Mouse (Mus musculus): ENCODE data around the gene Rhob. TPM values are rescaled to one million over a fixed set of nuclear protein-coding genes. Genes with fewer than 3 reads are reported as not detected.

The Rhob gene
- total and polyA plus RNA-seq, 2 experiments, result 12.8 to 31.0 TPM

DNA sequence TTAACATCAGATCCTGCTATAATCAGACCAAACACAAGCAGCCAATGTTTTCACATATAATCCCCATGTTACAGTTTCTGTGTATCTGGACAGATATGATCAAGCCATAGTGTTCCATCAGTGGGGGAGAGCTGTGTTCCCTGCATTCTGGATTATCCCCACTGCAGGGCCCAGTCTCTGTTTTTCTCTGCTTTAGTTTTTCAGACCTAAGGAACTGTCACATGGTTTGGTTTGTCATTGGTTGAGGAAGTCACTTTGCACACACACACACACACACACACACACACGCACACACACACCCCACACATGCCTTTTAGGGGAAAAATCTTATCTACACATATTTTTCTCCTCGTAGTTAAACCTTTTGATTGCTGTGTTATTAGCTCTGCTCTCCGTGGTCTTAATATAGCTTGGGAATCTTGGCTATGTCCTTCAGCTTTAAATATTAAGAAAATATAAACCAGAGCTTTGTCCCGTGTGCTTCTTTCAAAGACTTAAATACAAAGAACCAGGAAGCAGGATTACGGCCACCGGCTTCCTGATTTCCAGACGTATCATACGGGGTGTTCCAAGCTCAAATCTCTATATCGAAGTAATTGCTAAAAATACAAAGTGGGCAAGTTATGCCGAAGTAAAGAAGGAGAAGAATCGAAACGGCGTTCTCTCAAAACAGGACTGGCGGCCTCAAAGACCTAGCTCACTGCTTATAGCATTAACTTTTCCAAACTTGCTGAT, 1.9 kb upstream of the Rhob start:
- peak overlapping the region; percentile 89 for H3K27ac ChIP-seq (replicated peaks; ENCODE audit: insufficient read depth, low read depth, low read length)

DNA sequence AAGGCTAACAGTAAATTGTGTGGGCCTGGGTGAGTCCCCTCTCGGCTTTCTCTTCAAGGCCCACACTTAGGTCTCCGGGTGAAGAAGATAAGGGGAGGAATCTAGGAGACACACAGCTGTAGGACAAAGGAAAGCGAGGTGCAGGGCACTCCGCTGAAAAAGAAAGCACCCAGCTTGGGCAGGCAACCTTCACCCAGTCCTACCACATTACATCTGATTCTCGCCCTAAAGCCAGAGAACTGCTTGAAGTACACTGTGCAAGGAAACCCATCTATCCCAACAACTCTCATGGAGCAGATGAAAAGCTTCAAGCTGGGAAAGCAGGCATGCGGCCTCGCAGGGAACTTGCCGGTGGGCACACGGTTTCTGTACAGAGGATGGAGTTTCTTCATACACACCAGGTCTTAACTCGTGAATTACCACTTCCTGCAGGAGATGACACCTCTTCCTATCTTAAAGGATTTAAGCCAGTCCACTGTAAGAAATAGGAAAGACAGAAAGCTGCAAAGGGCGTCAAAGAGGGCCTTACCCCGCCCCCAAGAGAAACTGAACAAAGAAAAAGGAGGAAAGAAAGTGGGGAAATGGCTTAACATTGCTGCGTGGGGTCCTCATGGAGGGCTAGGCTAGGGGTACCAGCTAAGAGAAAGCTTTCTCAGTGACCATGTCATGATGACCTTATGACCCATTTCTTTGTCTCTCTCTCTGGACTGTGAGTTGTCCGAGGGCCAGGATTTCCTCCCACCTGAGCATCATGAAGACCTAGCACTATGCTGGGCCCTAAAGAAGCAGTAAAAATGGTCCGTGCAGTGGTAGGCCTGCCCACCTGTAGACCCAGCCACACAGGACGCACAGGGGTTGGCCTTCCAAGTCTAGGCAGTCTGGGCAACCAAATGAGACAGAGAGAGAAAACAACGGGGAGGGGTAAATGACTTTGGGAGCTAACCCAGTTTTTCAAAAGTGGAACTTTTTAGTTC, 1.1 kb upstream of the Rhob start:
- H3K36me3 ChIP-seq (ENCODE audit: control insufficient read depth, insufficient read depth, low read length), result no peaks in the 10 kb centered on the region
- peak overlapping the region; percentile 79 for H3K9ac ChIP-seq (ENCODE audit: low read depth, low read length)
- DNase-seq (ENCODE audit: extremely low read depth, low read depth, low spot score), result no peak
- H3K27ac ChIP-seq (replicated peaks; ENCODE audit: insufficient read depth, low read depth, low read length), result peak overlapping the region; percentile 89
- 58% methylated on average over 17 of the region's 17 CpGs for WGBS
- H3K79me2 ChIP-seq (ENCODE audit: control insufficient read depth, insufficient read depth, low read length), result peaks cover 13% of the 10 kb centered on the region; the same call in 1 of the 2 replicates
- no peaks in the 10 kb centered on the region for H3K27me3 ChIP-seq (ENCODE audit: control insufficient read depth, insufficient read depth, low read length)
- TF ChIP-seq POLR2A (IDR thresholded peaks at IDR 0.05; ENCODE audit: extremely low read depth, insufficient read depth, low read length), result no peak
- TF ChIP-seq CTCF (IDR thresholded peaks at IDR 0.05; ENCODE audit: low read depth, low read length), result no peak
- H3K4me3 ChIP-seq (ENCODE audit: insufficient read depth, low read depth, low read length), result peak overlapping the region; percentile 75
- H3K4me1 ChIP-seq (ENCODE audit: control insufficient read depth, insufficient read depth, low read length), result peaks cover 9% of the 10 kb centered on the region

More for the DNA sequence above, 1.9 kb upstream of the Rhob start:
- TF ChIP-seq POLR2A (IDR thresholded peaks at IDR 0.05; ENCODE audit: extremely low read depth, insufficient read depth, low read length) (no peak), CTCF (IDR thresholded peaks at IDR 0.05; ENCODE audit: low read depth, low read length) (no peak)
- no peak for DNase-seq (ENCODE audit: extremely low read depth, low read depth, low spot score)
- H3K36me3 ChIP-seq (ENCODE audit: control insufficient read depth, insufficient read depth, low read length), result no peaks in the 10 kb centered on the region
- no peak overlapping the region for H3K4me3 ChIP-seq (ENCODE audit: insufficient read depth, low read depth, low read length)
- no peak overlapping the region for H3K9ac ChIP-seq (ENCODE audit: low read depth, low read length)
- no peaks in the 10 kb centered on the region for H3K27me3 ChIP-seq (ENCODE audit: control insufficient read depth, insufficient read depth, low read length)
- H3K79me2 ChIP-seq (ENCODE audit: control insufficient read depth, insufficient read depth, low read length), result peaks cover 13% of the 10 kb centered on the region; the same call in 1 of the 2 replicates
- H3K4me1 ChIP-seq (ENCODE audit: control insufficient read depth, insufficient read depth, low read length), result peaks cover 13% of the 10 kb centered on the region
- 67% methylated on average over 14 of the region's 14 CpGs for WGBS

DNA sequence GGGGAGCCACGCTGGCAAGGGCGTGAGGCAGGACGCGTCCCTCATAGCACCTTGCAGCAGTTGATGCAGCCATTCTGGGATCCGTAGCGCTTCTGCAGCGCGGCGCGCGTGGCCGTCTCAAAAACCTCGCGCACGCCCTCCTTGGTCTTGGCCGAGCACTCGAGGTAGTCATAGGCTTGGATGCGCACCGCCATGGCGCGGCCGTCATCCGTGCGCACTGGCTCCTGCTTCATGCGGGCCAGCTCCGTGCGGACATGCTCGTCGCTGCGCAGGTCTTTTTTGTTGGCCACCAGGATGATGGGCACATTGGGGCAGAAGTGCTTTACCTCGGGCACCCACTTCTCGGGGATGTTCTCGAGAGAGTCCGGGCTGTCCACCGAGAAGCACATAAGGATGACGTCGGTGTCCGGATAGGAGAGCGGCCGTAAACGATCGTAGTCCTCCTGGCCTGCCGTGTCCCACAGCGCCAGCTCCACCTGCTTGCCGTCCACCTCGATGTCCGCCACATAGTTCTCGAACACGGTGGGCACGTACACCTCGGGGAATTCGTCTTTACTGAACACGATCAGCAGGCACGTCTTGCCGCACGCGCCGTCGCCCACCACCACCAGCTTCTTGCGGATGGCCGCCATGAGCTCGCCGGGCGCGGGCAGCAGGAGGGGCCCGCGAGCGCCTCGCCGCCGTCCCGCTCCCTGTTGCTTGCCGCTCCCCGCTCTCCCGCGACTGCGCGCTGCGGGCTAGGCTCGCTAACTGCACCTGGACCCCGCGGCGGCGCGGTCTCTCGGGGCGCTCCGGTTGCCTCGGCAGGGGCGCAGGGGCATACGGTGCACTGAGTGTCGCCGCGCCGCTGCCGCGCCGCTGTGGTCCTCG, 573 bp downstream of the Rhob start:
- H3K9ac ChIP-seq (ENCODE audit: low read depth, low read length), result peak overlapping the region; percentile 87
- no peaks in the 10 kb centered on the region for H3K27me3 ChIP-seq (ENCODE audit: control insufficient read depth, insufficient read depth, low read length)
- DNase-seq (ENCODE audit: extremely low read depth, low read depth, low spot score), result peak; percentile 47
- peak overlapping the region; percentile 80 for H3K4me3 ChIP-seq (ENCODE audit: insufficient read depth, low read depth, low read length)
- under 1% methylated on average over 99 of the region's 99 CpGs for WGBS
- peak overlapping the region; percentile 88 for H3K27ac ChIP-seq (replicated peaks; ENCODE audit: insufficient read depth, low read depth, low read length)
- TF ChIP-seq POLR2A (IDR thresholded peaks at IDR 0.05; ENCODE audit: extremely low read depth, insufficient read depth, low read length), result no peak
- peak; percentile 24 for TF ChIP-seq CTCF (IDR thresholded peaks at IDR 0.05; ENCODE audit: low read depth, low read length)
- H3K79me2 ChIP-seq (ENCODE audit: control insufficient read depth, insufficient read depth, low read length), result peaks cover 13% of the 10 kb centered on the region; the same call in 1 of the 2 replicates
- no peaks in the 10 kb centered on the region for H3K36me3 ChIP-seq (ENCODE audit: control insufficient read depth, insufficient read depth, low read length)
- H3K4me1 ChIP-seq (ENCODE audit: control insufficient read depth, insufficient read depth, low read length), result peaks cover 6% of the 10 kb centered on the region

DNA sequence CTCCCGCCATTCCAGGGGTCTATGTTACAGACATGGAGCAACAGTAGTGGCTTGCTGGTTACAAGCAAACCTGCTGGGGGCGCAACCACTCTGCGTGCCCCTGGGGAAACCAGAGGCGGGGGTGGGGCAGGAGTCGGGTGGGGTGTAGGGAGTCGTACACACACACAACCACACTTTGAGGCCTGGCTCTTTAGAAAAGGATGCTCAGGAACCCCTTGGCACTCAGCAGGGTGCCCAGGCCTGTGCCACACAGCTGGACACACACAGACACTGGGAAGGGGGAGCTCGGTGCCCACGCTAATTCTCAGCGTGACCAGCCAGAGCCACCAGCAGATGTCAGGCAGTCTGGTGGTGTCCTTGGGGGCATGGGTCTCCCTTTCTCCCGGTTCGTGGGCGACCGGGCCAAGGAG, 1.2 kb downstream of the Rhob start:
- WGBS, result 6% methylated on average over 13 of the region's 13 CpGs
- no peaks in the 10 kb centered on the region for H3K27me3 ChIP-seq (ENCODE audit: control insufficient read depth, insufficient read depth, low read length)
- H3K36me3 ChIP-seq (ENCODE audit: control insufficient read depth, insufficient read depth, low read length), result no peaks in the 10 kb centered on the region
- peaks cover 13% of the 10 kb centered on the region; the same call in 1 of the 2 replicates for H3K79me2 ChIP-seq (ENCODE audit: control insufficient read depth, insufficient read depth, low read length)
- H3K4me3 ChIP-seq (ENCODE audit: insufficient read depth, low read depth, low read length), result peak overlapping the region; percentile 80
- TF ChIP-seq CTCF (IDR thresholded peaks at IDR 0.05; ENCODE audit: low read depth, low read length) (peak; percentile 3; the same call in 1 of the 2 replicates), POLR2A (IDR thresholded peaks at IDR 0.05; ENCODE audit: extremely low read depth, insufficient read depth, low read length) (0 out of 2 replicates have a peak, but pooled peaks have one; percentile 2)
- peak overlapping the region; percentile 87 for H3K9ac ChIP-seq (ENCODE audit: low read depth, low read length)
- H3K27ac ChIP-seq (replicated peaks; ENCODE audit: insufficient read depth, low read depth, low read length), result peak overlapping the region; percentile 88
- no peak for DNase-seq (ENCODE audit: extremely low read depth, low read depth, low spot score)
- peaks cover 5% of the 10 kb centered on the region for H3K4me1 ChIP-seq (ENCODE audit: control insufficient read depth, insufficient read depth, low read length)

DNA sequence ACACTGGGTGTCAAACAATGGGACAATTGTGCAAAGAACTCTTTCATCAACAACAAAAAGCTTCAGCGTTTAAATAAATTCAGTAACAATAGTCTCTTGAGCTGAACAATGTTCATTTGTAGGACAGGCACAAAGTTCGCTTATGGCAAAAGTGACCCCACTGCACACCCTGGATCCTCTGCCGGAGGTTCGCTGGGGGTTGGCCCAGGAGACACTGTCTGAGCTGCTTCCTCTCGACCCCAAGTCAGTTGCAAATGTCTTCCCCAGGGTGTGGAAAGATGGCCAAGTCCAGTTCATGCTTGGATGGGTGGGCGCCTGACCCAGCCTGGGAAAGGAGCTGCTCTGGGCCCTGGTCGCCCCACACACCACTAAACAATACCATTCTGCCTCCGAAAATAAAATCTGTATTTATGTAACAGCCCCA, 1.6 kb downstream of the Rhob start:
- no peaks in the 10 kb centered on the region for H3K36me3 ChIP-seq (ENCODE audit: control insufficient read depth, insufficient read depth, low read length)
- peak overlapping the region; percentile 80 for H3K4me3 ChIP-seq (ENCODE audit: insufficient read depth, low read depth, low read length)
- peak overlapping the region; percentile 87 for H3K9ac ChIP-seq (ENCODE audit: low read depth, low read length)
- no peaks in the 10 kb centered on the region for H3K27me3 ChIP-seq (ENCODE audit: control insufficient read depth, insufficient read depth, low read length)
- peak overlapping the region; percentile 24; the same call in 1 of the 2 replicates for H3K27ac ChIP-seq (replicated peaks; ENCODE audit: insufficient read depth, low read depth, low read length)
- H3K4me1 ChIP-seq (ENCODE audit: control insufficient read depth, insufficient read depth, low read length), result peaks cover 5% of the 10 kb centered on the region
- peaks cover 13% of the 10 kb centered on the region; the same call in 1 of the 2 replicates for H3K79me2 ChIP-seq (ENCODE audit: control insufficient read depth, insufficient read depth, low read length)
- WGBS, result 39% methylated on average over 8 of the region's 8 CpGs
- TF ChIP-seq POLR2A (IDR thresholded peaks at IDR 0.05; ENCODE audit: extremely low read depth, insufficient read depth, low read length) (no peak), CTCF (IDR thresholded peaks at IDR 0.05; ENCODE audit: low read depth, low read length) (no peak)
- DNase-seq (ENCODE audit: extremely low read depth, low read depth, low spot score), result no peak
